Mouse (Mus musculus): ENCODE results near the gene Rab37.

- TF ChIP-seq POLR2A (IDR thresholded peaks at IDR 0.05; ENCODE audit: borderline replicate concordance, insufficient read depth, low read length): no peak
- no peak for TF ChIP-seq CTCF (IDR thresholded peaks at IDR 0.05; ENCODE audit: borderline replicate concordance, insufficient read depth, low read depth, low read length)
Measured at GRCm38 (mm10) chr11:115194693-115195092, 103.5 kb downstream of the Rab37 start.
